Mouse (Mus musculus) CH12.LX (cell line): ENCODE results near the gene Caprin2.

ENCODE experiments used
- CHD1 ChIP-seq: IDR thresholded peaks from 2 replicates; pipeline ENCODE4 v1.6.1; 2012; ENCODE audit warnings: low read depth, low read length, improper control_type of control experiment, inconsistent platforms
- CTCF ChIP-seq, 2 experiments: IDR thresholded peaks in 1 of 2; conservative IDR thresholded peaks in 1 of 2; 2 replicates each; pipeline ENCODE4 v1.5.1; 2011 to 2012; ENCODE audit warnings: low read depth in 2 of 2, low read length in 2 of 2, improper control_type of control experiment in 1 of 2, inconsistent platforms in 1 of 2, mild to moderate bottlenecking in 1 of 2, moderate library complexity in 1 of 2
- JUN ChIP-seq: IDR thresholded peaks from 2 replicates; pipeline ENCODE4 v1.6.1; 2011; ENCODE audit warnings: low read depth, mild to moderate bottlenecking, low read length, improper control_type of control experiment, moderate library complexity; ENCODE audit not compliant: insufficient read depth
- MAX ChIP-seq: IDR thresholded peaks from 2 replicates; pipeline ENCODE4 v1.6.1; 2011; ENCODE audit warnings: low read length, improper control_type of control experiment
- MEF2A ChIP-seq: IDR thresholded peaks from 2 replicates; pipeline ENCODE4 v1.6.1; 2014; ENCODE audit warnings: low read depth, mild to moderate bottlenecking, inconsistent platforms, low read length, improper control_type of control experiment, borderline replicate concordance
- MYC ChIP-seq: IDR thresholded peaks from 2 replicates; pipeline ENCODE4 v1.6.1; 2011; ENCODE audit warnings: low read depth, mild to moderate bottlenecking, improper control_type of control experiment, low read length
- NRF1 ChIP-seq: IDR thresholded peaks from 2 replicates; pipeline ENCODE4 v1.6.1; 2014; ENCODE audit warnings: low read depth, mild to moderate bottlenecking, inconsistent platforms, low read length, improper control_type of control experiment, moderate library complexity
- POLR2A ChIP-seq: IDR thresholded peaks from 2 replicates; pipeline ENCODE4 v1.6.1; 2011; ENCODE audit warnings: low read depth, mild to moderate bottlenecking, improper control_type of control experiment, low read length
- RCOR1 ChIP-seq: conservative IDR thresholded peaks from 2 replicates; pipeline ENCODE4 v1.6.1; 2012; ENCODE audit warnings: low read depth, mild to moderate bottlenecking, inconsistent platforms, low read length, improper control_type of control experiment
- USF1 ChIP-seq: IDR thresholded peaks from 2 replicates; pipeline ENCODE4 v1.6.1; 2014; ENCODE audit warnings: low read depth, mild to moderate bottlenecking, inconsistent platforms, low read length, improper control_type of control experiment
- ZKSCAN1 ChIP-seq: IDR thresholded peaks from 2 replicates; pipeline ENCODE4 v1.6.1; 2012; ENCODE audit warnings: low read depth, inconsistent platforms, low read length, improper control_type of control experiment, borderline replicate concordance
- ZNF384 ChIP-seq: IDR thresholded peaks from 2 replicates; pipeline ENCODE4 v1.6.1; 2012; ENCODE audit warnings: low read depth, low read length, improper control_type of control experiment, inconsistent platforms

- TF ChIP-seq MEF2A (no peak), RCOR1 (no peak), POLR2A (no peak), CTCF (conservative IDR thresholded peaks at IDR 0.05 in 1 of 2, IDR thresholded peaks at IDR 0.05 in 1 of 2; ENCODE audit: low read depth in 2 of 2, low read length in 2 of 2) (no peak), JUN (no peak), USF1 (no peak), MAX (no peak), CHD1 (no peak), ZNF384 (peak; percentile 61), ZKSCAN1 (no peak), MYC (no peak), NRF1 (no peak)
Observed at GRCm38 (mm10) chr6:148830355-148830747, 65.7 kb downstream of the Caprin2 start.
